Comparison of ENCODE assay signal across 9 mouse cellular contexts in the genomic region with DNA sequence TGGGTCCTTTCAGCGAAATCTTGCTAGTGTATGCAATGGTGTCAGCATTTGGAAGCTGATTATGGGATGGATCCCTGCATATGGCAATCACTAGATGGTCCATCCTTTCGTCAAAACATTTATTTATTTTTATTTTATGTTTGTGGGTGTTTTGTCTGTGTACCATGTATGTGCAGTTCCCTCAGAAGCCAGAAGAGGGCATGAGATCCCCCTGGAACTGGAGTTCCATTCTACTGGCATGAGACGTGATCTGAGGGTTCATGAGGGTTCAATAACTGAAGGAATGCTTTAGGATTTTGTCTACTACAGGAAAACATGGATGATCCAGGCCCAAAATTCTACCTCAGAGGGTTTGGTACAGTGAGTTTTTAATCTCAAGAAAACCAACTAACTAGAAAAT. TPM values are rescaled to one million over a fixed set of nuclear protein-coding genes. Genes with fewer than 3 reads are reported as not detected.
DNase-seq lines count a peak whose midpoint lies in the region; ATAC-seq and TF ChIP-seq lines count a peak whose summit lies in the region.
"Had no signal": no experiment of that assay in that cellular context is flagged by ENCODE, and none has a peak within 500 bp of the region (broad histone marks: within the 10 kb centered on the region; RNA-seq: fewer than 3 reads in every experiment).

No protein-coding gene starts in this region.

- WGBS in liver, embryonic 14.5 days (ENCODE audit: insufficient replicate concordance) = 32% methylated on average over 2 of the region's 3 CpGs

- no peak for TF ChIP-seq EP300 in liver, embryonic 14.5 days (IDR thresholded peaks at IDR 0.05; ENCODE audit: low read depth)

- no peaks in the 10 kb centered on the region for H3K4me1 ChIP-seq in liver, embryonic 14.5 days (replicated peaks; ENCODE audit: control insufficient read depth in 2 of 2, insufficient read depth in 2 of 2, low read length in 1 of 2)
- H3K4me1 ChIP-seq: embryonic facial prominence, embryonic 13.5 days had no signal

- no peak for ATAC-seq in liver, embryonic 14.5 days (ENCODE audit: insufficient read depth)

- peak; percentile 45; the same call in 1 of the 2 replicates for TF ChIP-seq CTCF in liver, embryonic 14.5 days (IDR thresholded peaks at IDR 0.05; ENCODE audit: low read depth)

- no peaks in the 10 kb centered on the region for H3K9me3 ChIP-seq in liver, embryonic 14.5 days (ENCODE audit: control insufficient read depth, low read length)
- H3K9me3 ChIP-seq: embryonic facial prominence, embryonic 13.5 days had no signal

- no peak overlapping the region for H3K4me3 ChIP-seq in liver, embryonic 14.5 days (ENCODE audit: insufficient read depth in 1 of 2, low read depth in 2 of 2, low read length in 2 of 2)
- H3K4me3 ChIP-seq: embryonic facial prominence, embryonic 13.5 days had no signal

- no peak overlapping the region for H3K9ac ChIP-seq in liver, embryonic 14.5 days (replicated peaks)
- H3K9ac ChIP-seq: embryonic facial prominence, embryonic 13.5 days had no signal

- no peaks in the 10 kb centered on the region for H3K27me3 ChIP-seq in liver, embryonic 14.5 days (ENCODE audit: control insufficient read depth, insufficient read depth, low read length)
- H3K27me3 ChIP-seq: embryonic facial prominence, embryonic 13.5 days had no signal

- no peak overlapping the region for H3K27ac ChIP-seq in liver, embryonic 14.5 days
- H3K27ac ChIP-seq: embryonic facial prominence, embryonic 13.5 days had no signal

- peak; percentile 37 to 62 for DNase-seq in cerebellum, postnatal 14 days
- no peak for DNase-seq in cerebellum, adult 8-10 months
- DNase-seq in liver, embryonic 14.5 days (ENCODE audit: low read depth in 3 of 3, low spot score in 3 of 3) = no peak
- no peak for DNase-seq in liver
- peak; percentile 39 for DNase-seq in embryo, embryonic 10 days (ENCODE audit: low spot score)
- peak; percentile 18 for DNase-seq in lung, postnatal 25 days (ENCODE audit: low spot score)
- no peak for DNase-seq in layer of hippocampus, postnatal 36 days
- no peak for DNase-seq in right cerebral cortex, postnatal 25 days

- no peaks in the 10 kb centered on the region for H3K36me3 ChIP-seq in liver, embryonic 14.5 days (replicated peaks; ENCODE audit: control insufficient read depth, insufficient read depth, low read depth)
- H3K36me3 ChIP-seq: embryonic facial prominence, embryonic 13.5 days had no signal

- H3K4me2 ChIP-seq in liver, embryonic 14.5 days (ENCODE audit: low read depth) = no peak overlapping the region
- H3K4me2 ChIP-seq: embryonic facial prominence, embryonic 13.5 days had no signal

RNA-seq across cellular contexts. Expression of gene Palm2, which starts 28.3 kb away (rescaled TPM):
- polyA plus RNA-seq in liver, embryonic 14.5 days (2012; rRNA removed) = 0.03 TPM in 1 of 2 replicates, not detected in the other
- polyA plus RNA-seq in liver, embryonic 14.5 days (2014; fragmentation: Nextera tagmentation; extraction: Ambion mirVana) = 0.06 TPM in 1 of 2 replicates, not detected in the other
- total RNA-seq in layer of hippocampus, postnatal 36 days (2021) = 10 to 100 TPM; 47.2 to 55.0 TPM

Comparison
In these comparisons a context has a peak if more than half of its experiments do, and no peak if none do; other contexts are left out.
1. DNase-seq: peak in cerebellum, postnatal 14 days (2 of 2), embryo, embryonic 10 days (single experiment) and lung, postnatal 25 days (single experiment); none in cerebellum, adult 8-10 months (single experiment), liver, embryonic 14.5 days (0 of 3), liver (single experiment), layer of hippocampus, postnatal 36 days (0 of 2) and right cerebral cortex, postnatal 25 days (single experiment).